Mouse (Mus musculus) megakaryocyte progenitor cell, adult 5-6 weeks (primary cell): ENCODE measurements around the gene Impg2. TPM values are rescaled to one million over a fixed set of nuclear protein-coding genes. Genes with fewer than 3 reads are reported as not detected.
A peak's percentile ranks its signal among the peaks of the same experiment; 100 is the strongest.

Experiments
- ATAC-seq: replicated peaks from 2 replicates; pipeline ENCODE4 v1.8.0; 2016; ENCODE audit warnings: mild to moderate bottlenecking, moderate TSS enrichment, inconsistent platforms; ENCODE audit not compliant: poor library complexity
- total RNA-seq, 2 experiments: library from RNA; stranded (forward) in 1 of 2; stranded (reverse) in 1 of 2; fragments of 157-497, 149-512 nt in 1 of 2; fragments of 200-1000 nt in 1 of 2; gene quantifications; 2 replicates each; pipeline versions ENCODE4 v1.2.3 to v1.2.4; 2015 to 2017

Impg2 gene
- total RNA-seq (2015), result 0.12 and 0.91 TPM in 2 replicates
- 0.07 TPM in 1 of 2 replicates, not detected in the other for total RNA-seq (2017)

GRCm38 (mm10) chr16:56204051-56204450, at the start of gene Impg2:
Impg2 (plus strand) TSS chr16:56204313.
- no peak for ATAC-seq

GRCm38 (mm10) chr16:56163466-56163865, 40.6 kb upstream of the Impg2 start:
- ATAC-seq, result no peak

- ATAC-seq, result no peak
These were observed 33.9 kb upstream of the Impg2 start for GRCm38 (mm10) chr16:56170247-56170646.

GRCm38 (mm10) chr16:56175867-56176581, 28.1 kb upstream of the Impg2 start:
- peak; percentile 68; the same call in 1 of the 2 replicates for ATAC-seq

- ATAC-seq, result no peak
These were observed 17.2 kb upstream of the Impg2 start for GRCm38 (mm10) chr16:56186863-56187262.

- ATAC-seq, result no peak
These were observed 15.9 kb upstream of the Impg2 start for GRCm38 (mm10) chr16:56188198-56188597.

GRCm38 (mm10) chr16:56212740-56213139, 8.6 kb downstream of the Impg2 start:
- ATAC-seq, result no peak

- no peak for ATAC-seq
These were observed 23.6 kb downstream of the Impg2 start for GRCm38 (mm10) chr16:56227686-56228085.

GRCm38 (mm10) chr16:56229455-56229854, 25.3 kb downstream of the Impg2 start:
- no peak for ATAC-seq

- peak; percentile 69 for ATAC-seq
These were observed 27.2 kb downstream of the Impg2 start for GRCm38 (mm10) chr16:56231300-56231699.

- no peak for ATAC-seq
These were observed 28.6 kb downstream of the Impg2 start for GRCm38 (mm10) chr16:56232736-56233135.

GRCm38 (mm10) chr16:56246031-56246430, 41.9 kb downstream of the Impg2 start:
- no peak for ATAC-seq

- no peak for ATAC-seq
These were observed 69.8 kb downstream of the Impg2 start for GRCm38 (mm10) chr16:56273917-56274316.

GRCm38 (mm10) chr16:56279060-56279459, 74.9 kb downstream of the Impg2 start:
- no peak for ATAC-seq

- ATAC-seq, result no peak
These were observed 75.6 kb downstream of the Impg2 start for GRCm38 (mm10) chr16:56279752-56280151.

GRCm38 (mm10) chr16:56281336-56281735, 77.2 kb downstream of the Impg2 start:
- ATAC-seq, result no peak

GRCm38 (mm10) chr16:56283330-56283729, 79.2 kb downstream of the Impg2 start:
- no peak for ATAC-seq

- no peak for ATAC-seq
These were observed 79.8 kb downstream of the Impg2 start for GRCm38 (mm10) chr16:56283873-56284272.

GRCm38 (mm10) chr16:56286076-56286475, 82.0 kb downstream of the Impg2 start:
- no peak for ATAC-seq

GRCm38 (mm10) chr16:56286977-56287376, 82.9 kb downstream of the Impg2 start:
- no peak for ATAC-seq

GRCm38 (mm10) chr16:56294887-56295286, 90.8 kb downstream of the Impg2 start:
- no peak for ATAC-seq

GRCm38 (mm10) chr16:56295888-56296648, 92.0 kb downstream of the Impg2 start:
- ATAC-seq, result no peak
